Mouse (Mus musculus) thymus, postnatal 14 days (tissue): ENCODE results near the gene Mllt3.

ENCODE experiments used
- DNase-seq: peaks from one replicate; pipeline ENCODE4 v3.0.0; 2021

Gene Mllt3

GRCm38 (mm10) chr4:87944320-87944719, 88.8 kb downstream of the Mllt3 start:
- no peak for DNase-seq

GRCm38 (mm10) chr4:87942921-87943403, 90.2 kb downstream of the Mllt3 start:
- DNase-seq, result no peak

- DNase-seq, result no peak
Measured at GRCm38 (mm10) chr4:87939474-87940154, 93.5 kb downstream of the Mllt3 start.

GRCm38 (mm10) chr4:87936326-87936725, 96.8 kb downstream of the Mllt3 start:
- DNase-seq, result no peak

- DNase-seq, result no peak
Measured at GRCm38 (mm10) chr4:87933701-87934337, 99.3 kb downstream of the Mllt3 start.

GRCm38 (mm10) chr4:87930356-87931245, 102.6 kb downstream of the Mllt3 start:
- no peak for DNase-seq

GRCm38 (mm10) chr4:87928603-87929199, 104.5 kb downstream of the Mllt3 start:
- DNase-seq, result no peak

- DNase-seq, result no peak
Measured at GRCm38 (mm10) chr4:87927354-87927753, 105.8 kb downstream of the Mllt3 start.

- no peak for DNase-seq
Measured at GRCm38 (mm10) chr4:87920664-87921063, 112.5 kb downstream of the Mllt3 start.

- no peak for DNase-seq
Measured at GRCm38 (mm10) chr4:87911172-87911994, 121.8 kb downstream of the Mllt3 start.

- no peak for DNase-seq
Measured at GRCm38 (mm10) chr4:87905149-87905771, 127.9 kb downstream of the Mllt3 start.

- DNase-seq, result no peak
Measured at GRCm38 (mm10) chr4:87904722-87905121, 128.4 kb downstream of the Mllt3 start.

GRCm38 (mm10) chr4:87902584-87902983, 130.6 kb downstream of the Mllt3 start:
- no peak for DNase-seq

- DNase-seq, result no peak
Measured at GRCm38 (mm10) chr4:87901166-87901565, 132.0 kb downstream of the Mllt3 start.

- DNase-seq, result no peak
Measured at GRCm38 (mm10) chr4:87893498-87893897, 139.7 kb downstream of the Mllt3 start.

GRCm38 (mm10) chr4:87893012-87893411, 140.2 kb downstream of the Mllt3 start:
- no peak for DNase-seq

GRCm38 (mm10) chr4:87883225-87883875, 149.8 kb downstream of the Mllt3 start:
- no peak for DNase-seq

- DNase-seq, result no peak
Measured at GRCm38 (mm10) chr4:87881995-87882394, 151.2 kb downstream of the Mllt3 start.

GRCm38 (mm10) chr4:87881583-87881982, 151.6 kb downstream of the Mllt3 start:
- DNase-seq, result no peak

- DNase-seq, result no peak
Measured at GRCm38 (mm10) chr4:87880297-87880696, 152.9 kb downstream of the Mllt3 start.

- no peak for DNase-seq
Measured at GRCm38 (mm10) chr4:87878701-87879100, 154.5 kb downstream of the Mllt3 start.
